ENCODE assay signal across 8 mouse cellular contexts in the genomic region with DNA sequence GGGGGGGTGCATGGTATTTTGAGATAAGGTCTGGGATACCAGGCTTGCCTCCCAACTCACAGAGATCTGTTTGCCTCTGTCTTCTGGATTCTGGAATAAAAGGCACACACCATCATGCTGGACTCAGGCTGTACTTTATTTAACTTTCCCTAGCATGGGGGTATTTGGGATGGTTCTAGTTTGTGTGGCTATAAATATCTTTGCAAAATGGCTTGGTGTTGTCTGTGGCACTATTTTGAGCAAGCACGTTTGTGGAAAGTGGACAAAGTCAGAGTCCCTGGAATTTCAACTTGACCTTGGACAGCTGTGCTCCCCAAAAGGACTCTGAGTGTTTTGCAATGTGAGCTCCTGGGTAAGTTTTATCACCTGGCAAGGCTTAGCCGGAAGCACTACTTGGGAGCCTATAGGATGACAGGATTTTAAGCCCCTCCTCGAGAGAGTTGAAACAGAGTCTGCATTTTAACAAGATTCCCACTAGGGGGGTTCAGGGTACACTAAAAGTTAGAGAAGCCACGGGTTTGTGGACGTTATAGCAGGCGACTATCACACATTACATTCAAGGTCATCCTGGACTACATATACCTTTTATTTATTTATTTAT. TPM values are rescaled to one million over a fixed set of nuclear protein-coding genes. Genes with fewer than 3 reads are reported as not detected.
DNase-seq lines count a peak whose midpoint lies in the region; ATAC-seq and TF ChIP-seq lines count a peak whose summit lies in the region.

No protein-coding gene starts in this region.

- DNase-seq in lung, postnatal 0 days (ENCODE audit: low spot score) = peak; percentile 91
- no peak for DNase-seq in lung, postnatal 4 days
- peak; percentile 47 for DNase-seq in embryo, embryonic 11.5 days (ENCODE audit: low read depth, low spot score)
- DNase-seq in urinary bladder, postnatal 10 days (ENCODE audit: low spot score) = no peak
- no peak for DNase-seq in urinary bladder, postnatal 14 days (ENCODE audit: low spot score)
- no peak for DNase-seq in left cerebral cortex, adult 9 months (ENCODE audit: low spot score in 2 of 2)

- H3K4me1 ChIP-seq in lung, postnatal 0 days (ENCODE audit: insufficient read depth, low read depth, low read length) = no peaks in the 10 kb centered on the region
- H3K4me1 ChIP-seq in intestine, postnatal 0 days (replicated peaks; ENCODE audit: control insufficient read depth, insufficient read depth, low read length) = no peaks in the 10 kb centered on the region

- peak; percentile 81 for ATAC-seq in lung, postnatal 0 days
- peak; percentile 27; the same call in 1 of the 2 replicates for ATAC-seq in intestine, postnatal 0 days
- peak; percentile 69; the same call in 1 of the 2 replicates for ATAC-seq in neutrophil, adult 5-6 weeks (ENCODE audit: extremely low read depth, insufficient number of reproducible peaks, low FRiP score, poor library complexity, severe bottlenecking)

- H3K9ac ChIP-seq in lung, postnatal 0 days (replicated peaks; ENCODE audit: low read depth) = no peak overlapping the region
- H3K9ac ChIP-seq in intestine, postnatal 0 days (ENCODE audit: low read depth, low read length) = no peak overlapping the region

- peak; percentile 62 for TF ChIP-seq CTCF in lung, postnatal 0 days (IDR thresholded peaks at IDR 0.05)
- peak; percentile 59 for TF ChIP-seq CTCF in intestine, postnatal 0 days (IDR thresholded peaks at IDR 0.05; ENCODE audit: low read depth)

- H3K36me3 ChIP-seq in lung, postnatal 0 days (ENCODE audit: insufficient read depth, low read length) = no peaks in the 10 kb centered on the region
- H3K36me3 ChIP-seq in intestine, postnatal 0 days (ENCODE audit: control insufficient read depth, insufficient read depth) = no peaks in the 10 kb centered on the region

- H3K4me2 ChIP-seq in lung, postnatal 0 days (replicated peaks; ENCODE audit: low read depth, low read length) = no peak overlapping the region
- no peak overlapping the region for H3K4me2 ChIP-seq in intestine, postnatal 0 days (replicated peaks; ENCODE audit: low read depth)

- H3K9me3 ChIP-seq in lung, postnatal 0 days (ENCODE audit: low read length) = no peaks in the 10 kb centered on the region
- no peaks in the 10 kb centered on the region for H3K9me3 ChIP-seq in intestine, postnatal 0 days (ENCODE audit: control insufficient read depth)

- no peak overlapping the region for H3K27ac ChIP-seq in lung, postnatal 0 days (ENCODE audit: low read length)
- H3K27ac ChIP-seq in intestine, postnatal 0 days (ENCODE audit: low read depth, low read length) = no peak overlapping the region

- H3K27me3 ChIP-seq in lung, postnatal 0 days (replicated peaks; ENCODE audit: insufficient read depth, low read length) = no peaks in the 10 kb centered on the region
- no peaks in the 10 kb centered on the region for H3K27me3 ChIP-seq in intestine, postnatal 0 days (replicated peaks; ENCODE audit: control insufficient read depth, insufficient read depth, low read length)

- 0 out of 2 replicates have a peak, but pooled peaks have one; percentile 20 for TF ChIP-seq EP300 in lung, postnatal 0 days (IDR thresholded peaks at IDR 0.05)

- WGBS in lung, postnatal 0 days = 6% methylated on average over 6 of the region's 6 CpGs
- 12% methylated on average over 6 of the region's 6 CpGs for WGBS in intestine, postnatal 0 days

- H3K4me3 ChIP-seq in lung, postnatal 0 days (ENCODE audit: low read depth, low read length) = no peak overlapping the region
- H3K4me3 ChIP-seq in intestine, postnatal 0 days (ENCODE audit: low read depth, low read length) = no peak overlapping the region

RNA-seq across cellular contexts. Expression of gene Tmem120b, which starts 0.7 kb away (rescaled TPM):
- 11.9 and 12.2 TPM in 2 replicates for polyA plus RNA-seq in lung, postnatal 0 days (2015; fragmentation: Nextera tagmentation; extraction: Ambion mirVana)
- 3.2 and 4.2 TPM in 2 replicates for polyA plus RNA-seq in intestine, postnatal 0 days (2015; fragmentation: Nextera tagmentation; extraction: Ambion mirVana)
- total RNA-seq in neutrophil, adult 5-6 weeks (2017) = 1.8 and 2.0 TPM in 2 replicates

RNA-seq across cellular contexts. Expression of gene Morn3, which starts 20.7 kb away (rescaled TPM):
- 5.3 and 8.3 TPM in 2 replicates for polyA plus RNA-seq in lung, postnatal 0 days (2015; fragmentation: Nextera tagmentation; extraction: Ambion mirVana)
- 0.43 TPM in 1 of 2 replicates, not detected in the other for polyA plus RNA-seq in intestine, postnatal 0 days (2015; fragmentation: Nextera tagmentation; extraction: Ambion mirVana)
- not detected in 2 replicates for total RNA-seq in neutrophil, adult 5-6 weeks (2017)

RNA-seq across cellular contexts. Expression of gene Orai1, which starts 52.6 kb away (rescaled TPM):
- 54.7 and 55.2 TPM in 2 replicates for polyA plus RNA-seq in lung, postnatal 0 days (2015; fragmentation: Nextera tagmentation; extraction: Ambion mirVana)
- 36.8 and 42.5 TPM in 2 replicates for polyA plus RNA-seq in intestine, postnatal 0 days (2015; fragmentation: Nextera tagmentation; extraction: Ambion mirVana)
- 36.6 and 38.4 TPM in 2 replicates for total RNA-seq in neutrophil, adult 5-6 weeks (2017)

Comparison
In these comparisons a context has a peak if more than half of its experiments do, and no peak if none do; other contexts are left out.
1. DNase-seq: peak in lung, postnatal 0 days (single experiment) and embryo, embryonic 11.5 days (single experiment); none in lung, postnatal 4 days (0 of 2), urinary bladder, postnatal 10 days (single experiment), urinary bladder, postnatal 14 days (single experiment) and left cerebral cortex, adult 9 months (0 of 2).
2. ATAC-seq: peak in every context shown above with its lines; median percentile 81 in lung, postnatal 0 days; 69 in neutrophil, adult 5-6 weeks; 27 in intestine, postnatal 0 days.